Mouse (Mus musculus): Measurements from ENCODE around the gene Inpp5b. TPM values are rescaled to one million over a fixed set of nuclear protein-coding genes. Genes with fewer than 3 reads are reported as not detected.

Gene Inpp5b
- total RNA-seq, 2 experiments from 2014 or later = 10.3 to 10.5 TPM

- DNase-seq = peak; percentile 21
These were observed 69.8 kb downstream of the Inpp5b start for GRCm38 (mm10) chr4:124811347-124811975.

GRCm38 (mm10) chr4:124815901-124816300 lies 74.3 kb downstream of the Inpp5b start:
- DNase-seq = no peak

- peak; percentile 45 for DNase-seq
These were observed 76.2 kb downstream of the Inpp5b start for GRCm38 (mm10) chr4:124817803-124818202.

- DNase-seq = no peak
These were observed 77.2 kb downstream of the Inpp5b start for GRCm38 (mm10) chr4:124818832-124819231.

GRCm38 (mm10) chr4:124824967-124825366 lies 83.3 kb downstream of the Inpp5b start:
- no peak for DNase-seq

GRCm38 (mm10) chr4:124825371-124825965 lies 83.8 kb downstream of the Inpp5b start:
- no peak for DNase-seq

- no peak for DNase-seq
These were observed 88.0 kb downstream of the Inpp5b start for GRCm38 (mm10) chr4:124829671-124830070.

- no peak for DNase-seq
These were observed 91.1 kb downstream of the Inpp5b start for GRCm38 (mm10) chr4:124832796-124833195.

- DNase-seq = no peak
These were observed 96.5 kb downstream of the Inpp5b start for GRCm38 (mm10) chr4:124838035-124838700.

GRCm38 (mm10) chr4:124840998-124841397 lies 99.3 kb downstream of the Inpp5b start:
- DNase-seq = no peak

- DNase-seq = peak; percentile 53
These were observed 101.8 kb downstream of the Inpp5b start for GRCm38 (mm10) chr4:124843493-124843892.

- peak; percentile 90 for DNase-seq
These were observed 105.9 kb downstream of the Inpp5b start for GRCm38 (mm10) chr4:124847573-124847972.

- DNase-seq = peak; percentile 62
These were observed 108.1 kb downstream of the Inpp5b start for GRCm38 (mm10) chr4:124849631-124850260.

GRCm38 (mm10) chr4:124850261-124850913 lies 108.7 kb downstream of the Inpp5b start, which contains the start of gene Yrdc:
Yrdc (plus strand) TSS chr4:124850679.
- DNase-seq = peak; percentile 96

Small RNA genes within 50 kb of the gene (microRNA-seq; reads per million reads assigned to microRNA genes)
- gene Gm24721 (0 reads per million in 2 experiments), gene Mir697 (0 reads per million in 2 experiments), gene Mir698 (0 to 0.20 reads per million in 2 experiments)

Other genes starting within 250 kb of the Inpp5b start
- gene 3100002H09Rik, start 131.0 kb upstream of the Inpp5b start, total RNA-seq (2021) = not detected
- under 1 TPM; 0.16 to 0.24 TPM for gene Pou3f1, start 85.0 kb upstream of the Inpp5b start, total RNA-seq (2021)
- gene Utp11, start 48.2 kb upstream of the Inpp5b start, total RNA-seq (2021) = 10 to 100 TPM; 17.3 to 18.7 TPM
- 10 to 100 TPM; 22.4 to 23.4 TPM for gene Fhl3, start 41.1 kb upstream of the Inpp5b start, total RNA-seq (2021)
- 10 to 100 TPM; 35.0 to 37.4 TPM for gene Sf3a3, start 27.1 kb upstream of the Inpp5b start, total RNA-seq (2021)
- 10 to 100 TPM; 15.2 to 15.3 TPM for gene Mtf1, start 60.3 kb downstream of the Inpp5b start, total RNA-seq (2021)
- gene Yrdc, start 108.8 kb downstream of the Inpp5b start, total RNA-seq (2021) = 10 to 100 TPM; 25.9 to 28.4 TPM
- gene 1110065P20Rik, start 109.3 kb downstream of the Inpp5b start, total RNA-seq (2021) = 10 to 100 TPM; 29.8 to 35.6 TPM
- under 1 TPM in 1 of 2 experiments, not detected in 1; 0.11 TPM for gene Maneal, start 120.3 kb downstream of the Inpp5b start, total RNA-seq (2021)
- not detected for gene Epha10, start 139.0 kb downstream of the Inpp5b start, total RNA-seq (2021)
- gene 9930104L06Rik, start 195.2 kb downstream of the Inpp5b start, total RNA-seq (2021) = 10 to 100 TPM in 1 of 2 experiments, 1 to 10 TPM in 1; 8.6 to 12.0 TPM
- gene Cdca8, start 197.5 kb downstream of the Inpp5b start, total RNA-seq (2021) = 10 to 100 TPM; 57.9 to 58.8 TPM
- gene Rspo1, start 244.6 kb downstream of the Inpp5b start, total RNA-seq (2021) = 1 to 10 TPM; 4.6 to 4.8 TPM

All from heart, postnatal 4 days (tissue).